Mouse (Mus musculus): Measurements from ENCODE around the gene Pwp2.
A peak's percentile ranks its signal among the peaks of the same experiment; 100 is the strongest.
"Not testable (repeated sequence)": the region's sequence is repeated elsewhere in the genome, so short reads cannot be mapped to it uniquely, and the experiment has no call there.

Gene Pwp2

DNA sequence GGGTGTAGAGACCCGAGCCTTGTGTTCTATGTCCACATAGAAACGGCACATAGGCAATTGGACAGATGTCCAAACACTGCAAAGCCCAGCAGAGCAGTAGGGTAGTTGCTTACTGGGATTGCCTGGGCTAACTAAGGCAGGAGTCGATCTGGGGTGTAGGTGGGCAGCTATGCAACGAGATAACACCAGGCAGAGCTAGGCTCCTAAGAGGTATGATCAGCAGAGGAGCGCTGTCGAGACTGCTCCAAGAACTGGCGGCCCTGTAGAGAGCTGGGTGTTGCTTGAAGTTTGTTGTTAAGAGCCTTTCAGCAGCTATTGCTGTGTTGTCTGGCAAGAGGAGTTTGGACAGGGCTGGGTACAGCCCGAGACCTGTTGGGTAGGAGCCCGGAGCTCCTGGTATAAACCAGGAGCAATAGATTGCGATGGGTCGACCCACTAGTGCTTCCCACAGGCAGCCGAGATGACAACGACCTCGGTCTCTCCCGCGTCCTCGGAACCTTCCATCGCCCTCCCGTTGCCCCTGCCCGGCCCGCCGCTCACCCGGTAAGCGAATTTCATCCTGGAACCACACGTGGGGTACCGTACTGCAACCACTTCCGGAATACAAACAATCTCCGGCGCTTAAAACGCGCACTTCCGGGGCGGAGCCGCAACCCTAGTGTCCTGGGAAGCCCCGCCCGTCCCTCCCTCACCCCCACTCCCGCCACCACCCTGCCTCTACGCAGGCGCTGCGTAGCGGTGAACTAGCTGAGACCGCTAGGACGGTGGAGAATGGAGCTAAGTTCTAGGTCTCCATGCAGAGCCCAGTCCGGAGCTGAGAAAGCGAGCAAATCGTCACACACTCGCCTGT, at the start of gene Pwp2:
TSS of gene Pwp2 (minus strand) at position 619 of the 850 bp plus-strand sequence.
- peak; percentile 96 to 97 for DNase-seq

DNA sequence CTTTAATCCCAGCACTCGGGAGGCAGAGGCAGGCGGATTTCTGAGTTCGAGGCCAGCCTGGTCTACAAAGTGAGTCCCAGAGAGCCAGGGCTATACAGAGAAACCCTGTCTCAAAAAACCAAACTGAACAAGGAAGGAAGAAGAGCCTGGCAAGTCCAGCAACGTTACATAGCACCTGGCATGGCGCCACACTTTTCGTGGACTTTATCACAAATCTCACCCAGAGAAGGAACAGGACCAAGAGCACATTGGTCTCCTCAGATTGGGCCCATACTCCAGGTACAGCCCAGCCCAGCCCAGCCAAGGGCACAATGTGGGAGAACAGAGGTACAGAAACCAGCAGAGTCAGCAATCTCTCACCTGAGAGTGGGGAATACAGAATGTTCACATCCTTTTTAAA, 48.8 kb upstream of the Pwp2 start:
- peak; percentile 69 to 83 for DNase-seq

DNA sequence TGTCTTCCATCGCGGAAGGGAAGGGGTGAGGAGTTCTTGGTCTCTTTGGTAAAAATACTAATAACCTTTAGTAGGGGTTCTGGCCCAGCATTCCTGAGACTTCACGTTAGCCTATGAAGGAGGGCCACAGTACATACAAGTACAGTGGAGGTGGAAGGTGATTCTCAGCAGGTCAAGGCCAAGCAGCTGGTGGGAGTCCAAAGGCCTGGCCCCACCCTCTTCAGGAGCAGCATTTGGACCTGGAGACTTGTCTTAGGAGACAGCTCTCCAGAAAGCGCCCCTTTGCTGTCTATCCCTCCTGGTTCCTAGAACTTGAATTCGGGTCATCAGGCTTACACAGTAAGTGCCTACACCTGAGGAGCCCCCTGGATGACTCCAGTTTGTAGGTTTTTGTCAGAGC, 48.2 kb upstream of the Pwp2 start:
- peak; percentile 52 to 60 for DNase-seq

DNA sequence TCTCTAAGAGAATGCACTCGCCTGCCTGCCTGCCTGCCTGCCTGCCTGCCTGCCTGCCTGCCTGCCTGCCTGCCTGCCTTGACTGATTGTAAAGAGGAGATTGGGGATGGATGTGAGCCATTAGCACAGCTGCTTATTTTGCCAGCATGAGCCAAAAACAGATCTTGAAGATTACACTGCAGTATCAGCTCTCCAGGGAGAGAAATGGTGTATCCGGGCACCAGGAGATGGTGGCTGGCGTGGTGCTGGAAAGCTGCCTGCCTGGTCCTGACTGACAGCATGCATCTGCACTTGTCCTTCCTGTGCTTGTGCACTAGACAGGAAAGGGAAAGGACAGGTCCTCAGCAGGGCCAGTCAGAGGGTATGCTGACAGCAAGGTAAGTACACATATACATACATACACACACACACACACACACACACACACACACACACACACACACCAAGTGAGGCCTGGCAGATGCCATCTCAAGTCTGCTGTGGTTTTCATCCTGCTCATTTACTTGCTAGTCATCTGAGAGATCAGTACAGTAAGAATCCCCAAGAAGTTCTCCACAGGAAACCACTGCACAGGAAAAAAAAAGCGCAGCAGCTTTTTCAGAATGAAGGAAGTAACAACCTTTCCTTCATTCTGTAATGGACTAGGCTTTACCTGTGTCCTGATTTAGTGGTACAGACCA, 47.5 kb upstream of the Pwp2 start:
- no peak for DNase-seq

DNA sequence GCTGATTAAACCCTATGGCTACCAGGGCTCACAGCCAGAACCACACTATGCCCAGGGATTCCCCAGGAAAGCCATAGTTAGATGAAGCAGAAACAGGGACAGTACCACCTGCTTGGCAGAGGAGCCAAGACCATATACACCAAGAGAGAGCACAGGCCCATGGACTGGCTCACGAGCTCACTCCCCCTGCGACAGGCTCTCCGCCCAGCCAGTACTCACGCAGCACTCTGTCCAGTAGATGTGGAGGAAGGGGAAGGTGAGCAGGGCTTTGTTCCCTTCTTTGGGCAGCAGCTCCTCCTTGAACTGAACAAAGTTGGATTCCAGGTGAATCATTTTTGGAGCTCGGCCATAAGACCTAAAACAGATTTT, 43.6 kb upstream of the Pwp2 start:
- no peak for DNase-seq

DNA sequence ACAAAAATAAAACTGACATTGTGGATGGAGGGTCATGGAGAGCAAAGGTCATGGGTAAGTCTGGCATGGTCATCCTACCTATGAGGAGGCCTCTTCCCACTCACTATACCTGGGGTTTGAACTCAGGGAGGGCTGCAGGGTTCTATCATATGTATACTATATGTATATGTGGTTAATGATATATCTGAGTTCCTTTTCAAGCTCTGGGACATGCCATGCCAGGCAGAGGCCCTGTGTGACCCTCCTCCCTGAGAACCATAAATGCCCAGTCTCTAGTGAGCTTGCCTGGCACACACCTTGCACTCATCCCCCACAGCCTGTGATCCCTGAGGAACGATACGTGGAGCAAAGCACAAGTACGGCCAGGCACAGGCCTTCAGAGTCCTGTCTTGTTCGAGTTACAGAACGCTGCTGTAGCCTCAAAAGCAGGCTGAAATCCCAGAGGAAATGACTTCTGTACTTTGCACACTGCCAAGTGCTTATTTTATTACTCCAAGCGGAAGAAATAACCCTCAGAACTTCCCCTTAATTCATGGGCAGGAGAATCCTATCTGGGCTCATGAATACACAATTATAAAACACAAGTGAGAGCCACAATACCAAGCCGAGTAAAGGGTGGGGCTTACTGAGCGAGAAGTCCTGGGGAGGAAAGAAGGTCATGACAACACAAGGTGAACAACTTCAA, 43.1 kb upstream of the Pwp2 start:
- DNase-seq = peak in 1 of 2 experiments; percentile 33

DNA sequence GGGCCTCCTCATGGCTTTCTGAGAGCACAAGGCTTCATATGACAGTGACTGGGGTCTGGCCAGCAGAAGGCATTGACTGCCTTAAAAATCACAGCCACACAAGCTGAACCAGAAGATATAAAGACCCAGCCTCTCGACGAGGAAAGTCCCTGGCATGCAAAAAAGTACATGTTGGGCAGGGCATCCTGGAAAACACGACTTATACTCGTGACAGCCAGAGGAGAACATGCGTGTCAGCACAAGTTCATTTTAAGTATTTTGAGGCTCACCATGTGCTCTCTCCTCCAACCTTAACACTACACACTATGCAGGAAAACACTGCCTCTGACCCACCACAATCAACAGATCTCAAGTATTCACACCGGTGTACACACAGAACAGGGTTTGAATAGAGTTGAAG, 39.2 kb upstream of the Pwp2 start:
- DNase-seq = no peak

DNA sequence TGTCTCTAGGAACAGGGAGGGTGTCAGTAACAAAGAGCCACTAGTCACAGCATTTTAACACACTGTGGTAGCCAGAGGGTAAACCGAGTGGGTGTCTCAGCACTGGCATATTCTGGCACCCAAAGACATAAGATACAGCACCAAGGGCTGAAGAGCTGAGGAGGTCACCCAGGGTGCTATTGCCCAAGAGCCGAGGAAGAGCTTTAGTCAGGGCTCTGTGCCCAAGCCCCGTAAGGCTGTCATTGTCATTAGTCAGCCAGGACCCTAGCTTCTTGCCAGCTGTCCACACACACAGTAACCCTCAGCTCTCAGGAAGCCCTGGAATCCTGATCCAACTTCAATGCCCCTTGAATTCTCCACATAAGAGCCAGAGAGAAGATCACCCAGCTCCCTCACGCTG, 38.0 kb upstream of the Pwp2 start:
- DNase-seq = no peak

DNA sequence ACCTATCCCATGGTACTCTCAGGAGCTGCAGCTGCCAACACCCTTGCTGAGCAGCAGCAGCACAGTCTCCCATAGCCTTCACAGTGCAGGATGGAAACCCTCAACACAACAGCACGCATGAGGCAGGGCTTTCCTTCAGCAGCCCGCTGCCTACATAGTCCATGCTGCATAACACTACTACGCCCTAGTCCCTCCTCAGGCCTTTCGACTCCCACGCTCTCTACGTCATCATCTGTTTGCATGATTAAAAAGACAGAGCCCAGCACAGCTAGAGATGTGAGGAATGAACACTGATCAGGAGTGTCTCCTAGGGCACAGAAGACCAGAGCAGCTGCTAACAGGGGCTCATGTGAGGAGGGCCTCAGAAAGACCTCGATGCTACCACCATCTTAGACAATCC, 36.4 kb upstream of the Pwp2 start:
- no peak for DNase-seq

DNA sequence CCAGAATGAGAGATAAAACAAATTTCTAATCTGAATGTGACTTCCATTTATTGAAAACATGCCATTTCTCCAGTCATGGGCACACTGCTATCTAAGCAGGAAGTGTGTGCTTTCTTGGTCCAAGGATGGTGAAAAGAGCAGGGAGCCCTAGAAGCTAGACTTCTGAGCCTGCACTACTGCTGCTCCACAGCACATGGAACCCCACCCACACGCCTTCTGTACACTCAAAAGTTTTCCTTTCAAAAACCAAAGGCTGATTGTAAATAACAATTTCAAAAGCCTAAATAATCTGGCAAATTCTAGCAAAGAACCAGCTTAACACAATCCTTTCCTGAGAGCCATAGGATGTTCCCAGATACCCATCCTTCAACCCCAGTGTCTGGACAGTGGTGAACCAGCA, 34.6 kb upstream of the Pwp2 start:
- no peak for DNase-seq

DNA sequence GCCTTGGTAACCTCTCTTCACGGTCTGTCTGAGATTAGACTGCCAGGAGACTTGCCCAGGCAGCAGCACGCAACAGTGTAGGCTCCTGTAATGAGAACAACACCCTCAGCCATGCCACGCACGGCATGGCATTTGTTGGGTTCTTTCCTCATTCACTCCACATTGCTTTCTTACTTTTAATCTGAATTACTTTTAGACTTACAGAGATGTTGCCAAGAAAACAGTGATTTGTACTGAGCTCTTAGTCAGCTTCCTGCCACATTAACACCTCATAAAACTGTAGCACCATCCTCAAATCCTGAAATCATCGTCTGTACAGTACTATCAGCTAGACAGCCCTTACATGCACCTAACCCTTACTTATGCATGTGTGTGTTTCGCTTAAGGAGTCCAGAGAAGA, 33.6 kb upstream of the Pwp2 start:
- no peak for DNase-seq

DNA sequence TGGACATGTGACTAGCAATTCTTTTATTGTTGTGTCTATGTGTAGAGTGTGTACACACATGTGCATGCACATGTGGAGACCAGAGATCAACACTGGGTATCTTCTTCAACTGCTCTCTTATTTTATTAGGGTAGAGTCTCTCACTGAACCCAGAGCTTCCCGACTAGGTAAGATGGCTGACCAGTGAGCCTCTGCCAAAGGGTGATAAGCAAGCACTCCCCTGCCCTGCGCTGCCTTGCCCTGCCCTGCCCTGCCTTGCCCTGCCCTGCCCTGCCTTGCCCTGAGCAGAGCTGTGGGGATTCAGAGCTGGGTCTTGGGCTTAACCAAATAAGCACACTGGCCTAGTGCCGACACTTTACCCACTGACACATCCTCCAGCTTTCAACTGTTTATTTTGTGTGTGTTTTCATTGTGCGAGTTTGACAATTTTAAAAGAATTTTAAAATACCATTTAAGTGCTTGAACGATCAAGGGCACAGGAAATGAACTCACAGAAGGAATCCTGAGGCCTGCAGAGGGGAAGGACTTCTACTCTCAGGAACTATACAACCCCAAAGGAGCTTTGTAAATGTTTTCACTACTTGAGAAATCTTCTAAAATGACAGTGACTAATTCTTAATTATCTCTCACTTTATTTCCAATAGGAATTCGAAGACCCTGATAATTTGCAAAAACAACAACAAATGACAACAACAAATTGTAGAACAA, 31.6 kb upstream of the Pwp2 start:
- DNase-seq = no peak

DNA sequence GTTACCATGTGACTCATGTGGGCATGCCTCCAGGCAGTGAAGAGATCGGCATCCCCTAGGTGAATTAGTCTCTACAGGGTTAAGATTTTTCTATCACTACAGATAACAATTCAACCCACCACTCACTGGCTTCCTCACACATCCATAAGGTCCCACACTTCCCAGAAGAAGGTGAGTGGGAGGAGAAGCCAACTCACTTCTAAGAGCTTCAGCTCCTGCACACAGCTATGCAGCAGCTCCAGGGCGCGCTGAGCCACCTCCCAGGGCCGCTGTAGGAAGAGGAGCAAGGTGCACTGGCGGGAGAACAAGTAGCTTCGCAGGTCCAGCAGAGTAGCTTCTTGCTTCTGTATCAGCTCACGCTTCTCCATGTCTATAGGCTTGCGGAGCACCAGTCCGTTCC, 29.4 kb upstream of the Pwp2 start:
- no peak for DNase-seq

DNA sequence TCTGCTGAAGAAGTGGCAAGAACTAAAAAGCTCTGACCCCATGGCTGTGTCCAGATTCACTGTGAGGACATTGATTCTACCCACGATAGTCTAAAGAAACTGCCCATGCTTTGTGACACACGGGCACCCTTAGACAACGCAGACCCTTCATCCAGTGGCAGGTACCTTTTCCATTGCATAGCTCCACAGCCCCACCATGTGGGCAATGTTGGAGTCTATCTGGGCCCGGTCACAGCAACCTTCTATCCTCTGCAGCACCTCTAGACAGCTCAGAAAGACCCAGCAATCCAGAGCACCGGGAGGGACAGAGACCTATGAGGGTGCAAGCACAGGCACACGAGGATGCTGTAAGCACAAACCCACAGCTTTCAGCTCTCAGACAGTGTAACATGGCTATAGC, 26.4 kb upstream of the Pwp2 start:
- peak in 1 of 2 experiments; percentile 62 for DNase-seq

DNA sequence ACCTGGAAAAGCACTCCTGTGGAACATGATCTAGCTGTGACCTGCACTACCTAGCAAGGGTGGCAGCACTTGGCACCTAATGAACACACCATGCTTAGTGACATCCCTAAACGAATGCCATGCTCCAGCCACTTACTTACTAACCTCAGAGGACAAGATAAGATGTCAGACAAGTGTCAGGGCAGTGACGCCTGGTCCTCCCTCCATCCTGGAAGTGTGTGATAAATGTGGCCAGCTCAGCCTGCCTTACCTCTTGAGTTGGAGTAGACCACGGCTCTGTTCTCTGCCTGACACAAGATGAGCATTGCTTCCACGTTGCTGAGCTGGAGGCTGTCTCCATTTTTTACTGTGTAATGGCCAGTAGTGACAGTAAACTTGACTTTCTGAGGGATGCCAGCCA, 16.2 kb upstream of the Pwp2 start:
- DNase-seq = no peak

DNA sequence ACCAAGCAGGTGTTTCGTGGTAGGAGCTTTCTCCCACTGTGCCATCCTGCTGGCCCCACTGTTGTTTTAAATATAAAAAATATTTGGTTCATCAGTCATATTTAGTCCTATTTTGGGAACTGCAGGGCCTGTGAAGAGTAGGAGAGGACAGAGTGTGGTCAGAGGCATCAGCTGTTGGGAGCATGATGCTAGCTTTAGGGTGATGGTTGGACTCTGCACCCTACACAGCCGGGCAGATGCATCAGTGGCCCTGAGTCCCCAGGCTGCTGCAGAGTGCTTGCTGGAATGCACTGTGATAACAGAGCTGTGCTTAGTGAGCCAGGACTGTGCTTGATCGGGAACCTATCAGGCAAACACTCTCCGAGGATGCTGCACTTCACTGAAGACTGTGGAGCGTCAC, 8.0 kb upstream of the Pwp2 start:
- DNase-seq = no peak

DNA sequence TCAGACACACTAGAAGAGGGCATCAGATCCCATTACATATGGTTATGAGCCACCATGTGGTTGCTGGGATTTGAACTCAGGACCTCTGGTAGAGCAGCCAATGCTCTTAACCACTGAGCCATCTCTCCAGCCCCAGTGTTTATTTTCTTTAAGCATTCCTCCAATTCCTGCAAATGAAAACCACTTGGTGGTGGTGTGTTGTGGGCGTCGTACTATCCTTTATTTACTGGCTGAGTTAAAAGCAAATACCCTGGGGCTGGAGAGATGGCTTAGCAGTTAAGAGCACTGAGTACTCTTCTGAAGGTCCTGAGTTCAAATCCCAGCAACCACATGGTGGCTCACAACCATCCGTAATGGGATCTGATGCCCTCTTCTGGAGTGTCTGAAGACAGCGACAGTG, 1.1 kb upstream of the Pwp2 start:
- not testable (repeated sequence) for DNase-seq

DNA sequence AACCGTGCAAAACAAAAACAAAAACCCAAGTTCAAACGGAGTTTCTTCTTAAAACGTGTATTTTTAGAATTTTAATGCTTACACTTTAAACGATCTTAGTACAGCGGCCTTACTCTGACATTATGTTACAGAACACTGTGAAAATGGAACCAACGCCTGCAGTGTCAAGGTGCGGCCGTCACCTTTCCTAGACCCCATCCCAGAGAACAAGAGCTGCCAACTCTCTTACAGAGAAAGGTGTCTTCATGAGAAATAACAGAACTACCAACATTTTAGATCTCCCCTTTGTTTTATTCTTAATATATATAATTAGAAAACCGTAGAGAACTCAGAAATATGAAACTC, 404 bp upstream of the Pwp2 start:
- no peak for DNase-seq

DNA sequence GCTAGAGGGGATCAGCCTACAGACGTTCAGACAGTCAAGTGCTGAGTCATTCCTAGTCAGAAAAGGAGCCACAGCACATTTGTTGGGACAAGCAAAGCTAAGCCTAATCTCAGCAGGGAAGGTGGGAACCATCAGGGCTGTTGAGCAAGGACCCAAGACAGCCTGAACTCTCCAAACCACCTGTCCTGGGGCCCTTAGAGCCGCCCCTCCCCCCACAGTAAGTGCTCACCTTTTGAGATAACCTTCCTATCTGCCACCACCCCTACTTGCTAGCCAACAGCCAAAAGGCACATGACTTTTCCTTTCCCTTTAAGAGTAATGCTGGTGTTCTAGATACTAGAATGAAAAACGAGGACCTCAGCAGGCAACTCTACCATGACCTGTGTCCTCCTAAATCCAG, 1.4 kb downstream of the Pwp2 start:
- no peak for DNase-seq

DNA sequence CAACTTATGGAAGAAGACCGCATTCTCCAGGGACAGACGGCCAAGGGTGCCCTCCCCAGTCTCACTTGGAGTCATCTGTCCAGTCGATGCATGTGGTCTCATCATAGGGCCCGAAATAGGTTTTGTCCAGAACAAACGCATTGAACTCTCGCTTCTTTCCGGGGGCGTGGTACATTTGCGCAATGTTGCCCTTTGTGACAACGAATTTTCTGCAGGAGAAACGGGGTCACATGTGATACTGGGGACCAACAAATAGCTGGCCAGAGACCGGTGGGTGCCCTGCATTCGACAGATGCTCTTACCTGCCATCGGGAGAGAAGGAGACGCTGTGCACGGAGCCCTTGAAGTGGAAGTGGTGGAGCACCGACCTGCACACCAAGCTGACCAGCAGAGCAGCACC, 2.6 kb downstream of the Pwp2 start:
- DNase-seq = no peak

DNA sequence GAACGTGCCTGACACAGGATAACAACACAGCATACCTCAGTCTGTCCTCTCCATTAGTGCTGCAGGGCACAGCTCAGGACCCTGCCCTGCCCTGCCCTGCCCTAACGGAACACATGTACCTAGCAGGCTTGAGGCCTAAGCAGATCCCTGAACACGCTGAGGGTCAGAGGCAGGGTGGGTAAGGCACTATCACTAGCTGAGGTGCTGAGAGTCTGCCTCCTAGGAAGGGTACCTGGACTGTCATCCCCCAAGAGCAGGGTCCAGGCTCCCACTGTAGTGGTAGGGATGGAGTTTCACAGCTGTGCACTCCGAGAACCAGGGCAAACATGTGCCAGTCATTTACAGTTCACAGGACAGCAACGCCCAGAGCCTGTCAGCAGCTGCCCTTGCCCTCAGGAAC, 10.5 kb downstream of the Pwp2 start:
- no peak for DNase-seq

DNA sequence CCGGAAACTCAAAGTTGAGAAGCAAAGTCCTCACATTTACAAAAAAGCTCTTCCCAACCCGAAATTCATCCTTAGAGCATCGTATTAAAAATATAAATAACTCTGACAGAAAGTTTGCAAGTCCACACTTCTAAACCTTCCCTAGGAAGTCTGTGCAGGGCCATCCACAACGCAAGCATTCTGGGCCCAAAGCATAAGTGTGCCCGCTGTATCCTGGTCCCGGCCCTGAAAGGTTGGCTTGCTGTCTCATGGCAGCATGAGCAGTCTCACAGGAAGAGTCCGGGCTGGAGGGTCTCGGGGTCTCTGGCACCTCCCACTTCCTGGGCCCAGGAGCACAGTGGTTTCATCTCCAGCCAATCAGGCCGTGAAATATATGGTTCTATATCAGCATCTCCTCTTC, 13.4 kb downstream of the Pwp2 start:
- no peak for DNase-seq

DNA sequence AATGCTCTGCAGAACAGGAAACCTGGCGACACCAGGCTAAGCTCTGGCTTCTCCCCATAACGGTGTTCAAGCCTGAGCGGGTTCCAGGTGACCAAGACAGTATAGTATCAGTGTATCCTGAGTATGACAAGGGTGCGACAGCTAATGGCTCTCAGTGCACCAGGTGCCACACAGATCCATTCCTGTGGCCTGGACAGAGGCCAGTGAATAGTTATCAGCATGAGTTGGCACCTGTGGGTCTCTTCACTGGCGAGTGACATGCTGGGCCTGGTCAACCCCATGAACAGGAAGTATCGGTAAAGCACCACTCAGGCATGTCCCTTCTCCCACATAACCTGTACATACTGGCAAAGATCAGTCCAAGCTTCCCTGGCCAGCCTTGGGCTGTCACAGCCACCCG, 13.9 kb downstream of the Pwp2 start:
- no peak for DNase-seq

DNA sequence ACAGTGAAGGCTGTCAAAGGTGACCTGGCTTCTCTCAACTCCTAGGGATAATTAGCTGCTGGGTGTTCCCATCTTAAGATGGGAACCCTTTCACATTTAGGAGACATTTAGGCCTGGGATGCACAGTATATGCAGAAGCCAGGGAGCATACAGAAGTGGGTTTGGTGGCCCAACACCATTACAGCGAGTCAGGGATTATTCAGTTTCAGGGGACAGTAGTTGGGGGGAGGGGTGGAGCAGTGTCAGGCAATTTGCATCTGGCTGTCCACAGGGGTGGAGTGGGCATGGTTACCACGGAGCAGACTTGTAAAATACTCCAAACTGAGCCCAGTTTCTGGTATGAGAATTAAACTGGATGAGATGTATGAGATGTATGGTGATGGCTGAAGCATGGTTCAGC, 14.5 kb downstream of the Pwp2 start:
- no peak for DNase-seq

Measured in kidney, postnatal 36 days (tissue).